Mouse (Mus musculus) ovary, postnatal 10 days (tissue): ENCODE data around the gene Slc12a3.

Experiments used
- DNase-seq: peaks from one replicate; pipeline ENCODE4 v3.0.0; 2022; ENCODE audit warnings: low spot score

Gene Slc12a3

DNA sequence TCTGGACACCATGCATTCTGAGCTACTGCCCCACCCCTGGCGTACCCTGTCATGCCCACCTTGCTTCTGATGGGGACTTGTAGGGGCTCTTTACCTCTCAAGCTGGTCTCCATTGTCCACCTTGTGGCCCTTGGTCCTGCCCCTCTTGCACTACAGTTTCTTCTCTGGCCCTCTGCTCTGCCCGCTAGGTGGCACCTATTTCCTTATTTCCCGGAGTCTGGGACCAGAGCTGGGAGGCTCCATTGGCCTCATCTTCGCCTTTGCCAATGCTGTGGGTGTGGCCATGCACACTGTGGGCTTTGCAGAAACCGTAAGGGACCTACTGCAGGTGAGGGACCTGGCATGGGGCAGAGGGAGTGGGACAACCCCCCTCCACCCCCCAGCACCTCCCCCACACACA, 4.3 kb downstream of the Slc12a3 start:
- DNase-seq, result no peak

DNA sequence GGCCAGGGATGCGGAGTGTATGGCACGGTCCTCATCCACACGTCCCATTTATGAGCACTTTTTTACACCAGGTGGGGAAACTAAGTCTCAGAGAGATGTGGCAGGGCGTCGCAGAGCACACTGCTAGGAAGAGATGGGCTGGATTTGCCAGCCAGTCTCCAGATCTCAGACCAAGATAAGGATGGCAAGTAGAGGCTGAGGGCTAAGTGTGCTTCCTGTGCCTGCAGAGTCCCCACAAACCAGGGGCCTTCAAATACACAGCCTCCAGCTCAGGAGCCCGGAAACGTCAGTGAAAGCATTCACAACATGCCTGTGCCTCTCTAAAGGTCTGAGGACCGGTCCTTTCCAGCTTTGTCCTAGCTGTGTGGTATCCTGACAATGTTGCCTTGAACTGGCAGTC, 8.6 kb downstream of the Slc12a3 start:
- no peak for DNase-seq

DNA sequence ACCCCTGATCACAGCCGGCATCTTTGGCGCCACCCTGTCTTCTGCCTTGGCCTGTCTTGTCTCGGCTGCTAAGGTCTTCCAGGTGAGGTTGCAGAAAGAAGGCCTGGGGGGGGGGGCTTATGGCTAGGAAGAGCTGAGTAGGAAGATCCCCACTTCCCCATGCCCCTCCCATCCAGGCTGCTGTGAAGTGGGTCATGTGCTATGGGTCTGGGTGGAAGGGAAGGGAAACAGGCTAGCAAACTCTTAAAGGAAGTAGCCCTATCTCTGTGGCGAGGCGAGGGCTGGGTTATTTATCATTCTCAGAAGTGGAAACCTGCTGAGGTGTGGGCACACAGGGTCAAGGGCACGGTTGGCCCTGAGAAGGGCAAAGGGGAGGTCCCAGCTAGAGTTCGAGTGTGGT, 11.8 kb downstream of the Slc12a3 start:
- no peak for DNase-seq

DNA sequence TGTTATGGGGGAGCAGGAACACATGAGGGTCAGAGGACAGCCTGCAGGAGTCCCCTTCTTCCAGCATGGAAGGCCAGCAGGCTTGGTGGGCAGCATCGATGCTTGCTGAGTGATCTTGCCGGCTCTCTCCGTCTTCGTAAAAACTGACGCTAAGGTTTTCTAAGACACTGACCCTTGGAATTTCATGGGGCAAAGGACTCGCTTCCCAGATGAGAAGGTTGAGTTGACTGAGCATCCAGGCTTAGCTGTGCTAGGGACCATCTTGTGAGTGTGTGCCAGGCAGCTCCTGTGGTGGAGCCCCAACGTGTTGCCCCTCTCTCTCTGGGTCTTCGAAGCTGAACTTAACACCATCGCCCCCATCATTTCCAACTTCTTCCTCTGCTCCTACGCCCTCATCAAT, 13.7 kb downstream of the Slc12a3 start:
- DNase-seq, result no peak

DNA sequence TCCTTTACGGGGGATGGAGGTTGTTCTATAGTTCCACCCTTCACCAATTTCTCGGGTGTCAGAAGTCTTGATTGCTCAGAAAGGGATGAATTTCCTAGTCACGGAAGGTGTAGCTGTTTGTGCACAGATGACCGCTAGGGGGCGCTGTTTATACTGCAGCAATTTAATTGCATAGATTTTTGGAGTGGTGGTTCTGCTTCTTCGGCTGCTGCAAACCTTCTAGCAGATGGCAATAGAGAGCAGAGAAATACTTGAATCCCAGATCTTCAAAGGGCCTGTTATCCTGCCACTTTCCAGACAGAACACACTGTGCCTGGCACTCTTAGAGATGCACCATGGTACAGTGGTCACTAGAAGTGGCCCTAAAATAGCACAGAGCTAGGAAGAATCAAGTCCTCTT, 14.3 kb downstream of the Slc12a3 start:
- DNase-seq, result peak; percentile 57

DNA sequence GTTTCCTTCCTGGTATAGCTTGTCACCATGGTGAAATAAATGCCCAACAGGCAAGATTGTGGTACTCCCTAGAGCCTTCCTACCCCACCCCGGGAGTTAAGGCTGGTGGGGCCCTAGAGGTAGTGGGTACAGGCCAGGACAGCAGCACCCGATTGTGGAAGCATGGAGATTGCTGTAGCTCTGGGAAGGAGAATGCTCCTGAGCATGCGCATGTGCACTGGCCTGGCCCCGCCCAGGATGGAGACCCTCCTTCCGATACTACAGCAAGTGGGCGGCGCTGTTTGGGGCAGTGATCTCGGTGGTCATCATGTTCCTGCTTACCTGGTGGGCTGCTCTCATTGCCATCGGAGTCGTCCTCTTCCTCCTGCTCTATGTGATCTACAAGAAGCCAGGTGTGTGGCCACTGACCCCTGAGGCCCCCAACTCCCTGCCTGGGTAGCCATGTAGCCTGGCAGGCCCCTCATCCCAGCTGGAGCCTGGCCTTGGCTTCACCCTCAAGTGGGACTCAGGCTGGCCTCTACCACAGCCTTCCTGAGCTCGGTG, 14.8 kb downstream of the Slc12a3 start:
- no peak for DNase-seq

DNA sequence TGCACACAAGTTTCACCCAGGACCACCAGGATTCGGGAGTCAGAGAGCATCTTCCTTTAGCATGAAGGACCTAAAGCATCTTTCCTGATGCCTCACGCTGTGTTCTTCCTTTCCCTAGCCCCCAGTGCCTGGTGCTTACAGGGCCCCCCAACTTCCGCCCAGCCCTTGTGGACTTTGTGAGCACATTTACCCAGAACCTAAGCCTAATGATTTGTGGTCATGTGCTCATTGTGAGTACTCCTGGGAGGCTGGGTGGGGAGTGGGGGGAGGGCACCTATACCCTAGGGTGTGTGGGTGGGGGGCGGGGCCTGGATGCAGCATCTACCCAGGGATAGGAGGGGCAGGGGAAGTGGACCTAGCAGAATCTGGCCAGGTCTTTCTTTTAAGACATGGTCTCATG, 16.7 kb downstream of the Slc12a3 start:
- DNase-seq, result no peak

DNA sequence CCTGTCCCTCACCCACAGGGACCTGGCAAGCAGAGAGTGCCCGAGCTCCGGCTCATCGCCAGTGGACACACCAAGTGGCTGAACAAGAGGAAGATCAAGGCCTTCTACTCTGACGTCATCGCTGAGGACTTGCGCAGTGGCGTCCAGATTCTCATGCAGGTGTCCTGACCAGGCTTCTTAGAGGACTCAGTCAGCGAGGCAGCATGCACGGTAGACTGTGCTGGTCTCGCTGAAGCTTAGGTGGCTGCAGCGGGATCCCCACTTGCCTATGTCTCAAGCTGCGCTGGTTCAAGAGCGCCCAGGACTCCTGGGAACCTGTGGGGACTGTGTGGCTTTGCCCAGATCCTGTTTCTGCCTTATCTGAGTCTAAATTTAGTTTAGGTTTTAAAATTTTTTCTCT, 17.3 kb downstream of the Slc12a3 start:
- DNase-seq, result no peak

DNA sequence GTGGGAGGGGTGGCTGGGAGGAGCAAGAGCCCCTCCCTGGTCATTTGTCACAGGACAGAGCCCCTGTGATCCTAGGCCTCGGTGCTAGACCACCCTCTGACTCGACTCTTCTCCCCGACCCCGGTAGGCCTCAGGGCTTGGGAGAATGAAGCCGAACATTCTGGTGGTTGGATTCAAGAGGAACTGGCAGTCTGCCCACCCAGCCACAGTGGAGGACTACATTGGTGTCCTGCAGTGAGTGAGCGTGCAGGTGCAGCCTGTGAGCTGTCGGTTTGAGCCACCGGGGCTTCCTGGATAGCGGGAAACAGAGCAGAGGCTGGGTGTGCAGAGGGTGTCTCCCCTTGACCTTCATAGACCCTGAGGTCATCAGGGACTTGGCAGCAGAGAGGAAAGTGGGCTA, 19.4 kb downstream of the Slc12a3 start:
- no peak for DNase-seq

DNA sequence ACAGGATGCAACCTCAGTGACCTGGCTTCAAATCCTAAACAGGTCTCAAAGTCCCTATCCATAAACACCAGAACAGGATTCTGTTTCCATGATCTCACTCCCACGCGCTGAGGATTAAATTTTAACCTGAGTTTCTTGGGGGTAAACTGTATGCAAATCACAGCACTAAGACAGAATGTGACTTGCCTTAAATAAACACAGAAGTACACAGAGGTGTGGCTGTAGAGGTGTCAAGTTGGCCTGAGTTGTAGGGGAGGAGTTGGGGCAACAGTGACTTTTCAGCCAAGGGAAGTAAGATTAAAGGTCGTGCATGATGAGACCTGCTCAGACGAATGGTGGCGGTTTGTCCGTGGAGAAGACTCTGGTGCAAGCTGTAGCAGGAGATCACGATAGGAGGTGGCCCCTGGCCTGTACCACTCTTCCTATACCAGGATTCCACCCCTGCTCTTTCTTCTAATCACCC, 25.1 kb downstream of the Slc12a3 start:
- no peak for DNase-seq

DNA sequence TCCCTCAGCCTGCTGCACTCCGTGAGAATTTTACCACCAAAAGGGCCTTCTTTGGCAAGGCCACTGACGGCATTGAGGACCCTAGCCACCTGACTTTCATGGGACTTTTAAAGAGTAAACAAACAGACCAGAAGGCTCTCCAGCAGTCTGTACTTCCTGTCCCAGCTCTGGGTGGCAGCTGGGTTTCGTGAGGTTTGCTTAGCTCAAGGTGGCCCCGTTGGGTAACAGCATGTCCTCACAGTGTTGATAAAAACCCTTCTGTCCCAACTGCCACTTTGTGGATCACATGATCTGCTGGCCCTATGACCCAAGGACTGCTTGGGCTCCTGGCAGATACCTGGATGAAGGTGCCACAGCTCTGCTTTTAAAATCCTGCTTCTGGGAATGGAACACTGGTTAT, 25.6 kb downstream of the Slc12a3 start:
- DNase-seq, result no peak

DNA sequence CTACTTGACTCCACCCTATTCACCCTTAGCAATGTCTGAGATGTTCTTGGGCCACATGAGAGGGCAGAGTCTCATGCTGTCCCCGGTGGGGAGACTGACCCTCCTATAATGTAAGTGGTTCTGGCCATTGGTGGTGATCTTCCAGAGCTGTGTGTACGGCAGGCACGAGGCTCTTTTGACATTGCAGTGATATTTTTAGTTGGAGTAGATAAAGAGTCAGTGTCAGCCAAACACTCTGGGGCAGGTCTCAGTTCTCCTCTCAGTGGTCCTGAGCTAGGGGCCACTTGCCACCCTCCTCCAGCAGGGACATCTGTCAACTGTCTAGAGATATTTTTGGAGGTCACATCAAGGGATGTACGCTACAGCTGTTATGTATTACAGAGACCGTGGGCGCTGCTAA, 28.2 kb downstream of the Slc12a3 start:
- no peak for DNase-seq

DNA sequence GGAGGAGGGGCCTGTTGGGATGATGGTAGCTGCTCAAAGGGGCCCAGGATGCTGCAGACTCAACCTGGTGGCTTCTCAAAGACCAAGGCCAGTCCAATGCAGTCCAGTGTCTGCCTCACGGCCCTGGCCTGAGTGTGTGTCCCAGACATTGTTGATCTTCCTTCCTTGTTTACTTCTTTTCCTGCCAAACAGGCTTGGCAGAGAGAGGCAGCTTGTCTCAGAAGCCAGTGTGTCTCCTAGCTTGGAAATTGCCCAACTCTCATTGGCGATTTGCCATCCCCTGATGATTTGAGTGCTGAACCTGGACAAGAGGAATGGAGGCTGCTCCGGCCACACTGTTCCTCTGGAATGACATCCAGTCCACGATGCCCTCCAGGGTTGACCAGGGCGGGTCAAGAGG, 29.5 kb downstream of the Slc12a3 start:
- DNase-seq, result peak; percentile 55

DNA sequence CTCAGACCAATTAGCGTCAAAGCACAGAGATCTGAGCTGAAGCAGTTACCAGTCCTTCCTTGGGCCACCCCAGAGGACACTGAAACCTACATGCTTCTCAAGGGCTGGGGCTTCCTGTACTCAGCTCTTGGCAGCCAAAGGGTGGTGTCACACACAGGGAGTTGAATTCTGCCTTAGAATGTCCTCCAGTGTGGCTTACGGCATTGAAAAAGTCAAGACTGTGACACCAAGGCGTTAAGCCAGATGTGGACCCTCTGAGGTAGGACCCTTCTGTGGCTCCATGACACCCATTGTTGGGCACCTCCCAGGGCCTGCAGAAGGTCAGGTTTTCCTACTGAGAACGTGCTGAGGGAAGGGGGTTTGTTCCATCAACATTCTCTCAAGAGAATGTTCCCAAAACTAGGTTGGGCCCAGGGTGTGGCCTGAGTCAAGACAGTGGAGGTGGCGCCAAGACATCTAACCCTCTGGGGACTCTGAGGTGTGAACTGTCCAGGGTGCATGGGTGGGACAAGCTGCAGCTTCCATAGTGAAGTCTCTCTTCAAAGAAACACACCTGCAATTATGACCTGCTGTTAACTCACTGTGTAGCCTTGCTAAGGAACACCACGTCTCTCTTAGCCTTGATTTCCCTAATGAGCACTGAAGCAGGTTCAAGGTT, 32.9 kb downstream of the Slc12a3 start:
- DNase-seq, result no peak

DNA sequence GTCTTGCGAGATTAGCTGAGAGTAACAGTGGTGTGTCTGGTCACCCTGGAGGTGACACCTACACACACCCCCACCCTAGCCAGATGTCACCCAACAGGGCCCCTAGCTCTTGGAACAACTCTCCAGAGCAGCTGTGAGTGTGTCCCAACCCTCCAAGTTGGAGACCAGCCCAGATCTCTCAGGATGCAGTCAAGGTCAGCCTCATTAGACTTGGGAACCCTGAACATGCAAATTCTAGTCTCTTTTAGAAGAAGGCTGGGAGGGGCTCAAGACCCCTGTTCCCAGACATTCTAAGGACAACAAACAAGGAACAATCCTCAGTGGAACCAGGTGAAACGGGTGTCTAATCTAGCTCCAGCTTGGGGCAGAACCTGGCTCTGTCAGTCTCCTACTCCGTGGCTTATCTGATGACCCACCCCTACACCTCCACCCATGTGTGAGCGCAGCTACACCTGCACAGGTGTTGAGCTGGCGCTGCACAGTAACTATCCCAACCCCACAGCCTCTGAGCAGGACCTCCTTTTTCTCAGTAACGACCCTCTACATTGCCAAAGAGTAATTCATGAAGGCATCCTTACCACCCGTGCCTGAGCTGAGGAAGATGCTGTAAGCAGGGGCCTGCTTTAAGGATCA, 33.7 kb downstream of the Slc12a3 start:
- DNase-seq, result no peak

DNA sequence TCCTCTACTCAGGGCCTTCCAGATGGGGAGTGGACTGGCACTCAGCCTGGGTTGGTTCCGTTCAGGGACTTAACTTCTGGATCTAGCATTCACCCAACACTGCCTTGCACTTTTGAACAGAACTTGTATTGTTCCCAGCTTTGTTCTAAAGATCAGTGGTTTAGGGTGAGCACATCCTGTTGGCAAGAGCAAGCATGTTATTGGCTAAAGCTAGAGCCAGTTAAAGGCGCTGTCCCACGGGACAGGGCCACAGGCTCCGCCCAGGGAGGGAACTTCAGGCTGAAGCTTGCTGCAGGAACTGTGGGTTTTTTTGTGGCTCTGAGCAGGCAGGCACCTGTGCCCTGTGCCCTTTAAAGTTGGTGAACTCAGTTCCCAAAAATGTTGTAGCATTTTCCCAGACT, 34.3 kb downstream of the Slc12a3 start:
- DNase-seq, result no peak

DNA sequence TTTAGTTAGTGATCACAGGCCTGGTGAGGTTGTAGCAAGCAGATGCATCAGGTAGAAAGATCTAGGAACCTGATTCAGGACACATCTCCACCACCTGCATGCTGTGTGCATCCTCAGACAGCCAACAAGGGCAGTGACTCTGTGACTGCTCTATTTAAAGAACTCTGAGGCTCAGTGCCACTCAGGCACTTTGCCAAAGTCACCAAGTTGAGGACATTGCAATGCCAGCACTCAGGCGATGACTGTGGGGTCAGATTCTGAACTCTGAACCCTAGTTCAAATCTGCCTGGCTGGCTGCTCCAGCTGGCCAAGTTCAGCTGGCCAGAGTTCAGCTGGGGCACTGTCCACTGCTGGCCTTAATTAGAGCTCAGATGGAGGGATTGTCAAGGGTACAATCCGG, 34.9 kb downstream of the Slc12a3 start:
- DNase-seq, result no peak

DNA sequence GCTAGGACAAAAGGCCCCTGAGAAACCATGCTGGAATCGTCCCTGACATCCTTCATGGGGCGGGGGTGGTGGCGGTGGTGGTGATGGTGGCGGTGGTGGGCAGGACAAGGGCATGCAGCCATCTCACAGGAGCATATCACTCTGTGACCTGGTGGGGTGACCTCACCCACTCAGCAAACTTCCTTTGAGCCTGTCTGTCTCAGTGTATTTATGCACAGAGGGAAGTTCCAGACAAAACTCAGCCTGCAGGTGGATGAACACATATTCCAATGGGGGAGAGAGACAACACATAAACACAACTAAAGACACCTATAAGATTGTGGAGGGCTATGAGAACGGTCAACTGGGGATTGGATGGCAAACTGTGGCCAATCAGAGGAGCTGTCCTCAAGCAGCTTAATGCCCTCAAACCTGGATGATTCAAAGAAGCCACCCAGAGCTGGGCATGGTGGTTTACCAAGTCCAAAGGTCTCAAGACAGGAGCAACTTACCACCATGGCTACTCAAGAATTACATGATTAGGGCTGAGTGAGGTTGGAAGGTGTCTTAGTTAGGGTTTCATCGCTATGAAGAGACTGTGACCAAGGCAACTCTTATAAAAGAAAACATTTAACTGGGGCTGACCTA, 35.8 kb downstream of the Slc12a3 start:
- no peak for DNase-seq

DNA sequence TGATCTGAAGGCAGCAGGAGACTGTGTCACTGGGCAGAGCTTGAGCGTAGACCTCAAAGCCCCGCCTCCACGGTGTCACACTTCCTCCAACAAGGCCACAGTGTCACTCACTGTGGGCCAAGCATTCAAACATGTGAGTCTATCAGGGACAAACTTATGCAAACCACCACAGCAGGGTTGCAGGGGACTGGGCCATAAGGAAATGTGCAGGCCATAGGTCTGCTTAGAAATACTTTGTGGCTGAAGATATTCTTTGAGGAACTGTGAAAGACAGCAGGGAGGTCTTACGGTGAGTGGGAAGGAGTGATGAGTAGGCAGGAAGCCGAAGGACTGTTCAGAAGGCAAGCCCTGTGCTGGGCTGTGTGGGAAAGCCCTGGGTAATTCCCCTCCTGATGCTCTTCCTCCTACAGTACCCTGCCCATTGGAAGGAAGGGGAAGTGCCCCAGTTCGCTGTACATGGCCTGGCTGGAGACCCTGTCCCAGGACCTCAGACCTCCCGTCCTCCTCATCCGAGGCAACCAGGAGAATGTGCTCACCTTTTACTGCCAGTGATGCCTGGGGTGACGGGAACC, 36.5 kb downstream of the Slc12a3 start:
- DNase-seq, result no peak

DNA sequence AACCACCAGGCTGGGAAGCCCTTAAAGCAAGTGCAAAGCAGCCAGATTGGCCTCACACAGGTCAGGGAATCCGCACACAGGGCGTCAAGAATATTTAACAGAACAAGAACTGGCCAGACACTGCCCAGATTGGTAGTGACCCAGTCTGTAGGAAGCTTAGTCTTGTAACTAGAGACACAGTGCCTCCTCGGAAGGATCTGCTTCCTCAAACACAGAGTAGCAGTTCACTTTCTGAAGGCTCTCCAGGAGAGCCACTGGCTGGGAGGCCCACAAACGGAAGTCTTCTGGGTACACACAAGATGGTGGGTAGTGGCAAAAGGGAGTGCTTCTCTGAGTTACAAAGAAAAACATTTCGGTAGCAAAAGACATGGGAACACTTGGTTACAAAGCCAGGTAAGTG, 41.8 kb downstream of the Slc12a3 start:
- no peak for DNase-seq

DNA sequence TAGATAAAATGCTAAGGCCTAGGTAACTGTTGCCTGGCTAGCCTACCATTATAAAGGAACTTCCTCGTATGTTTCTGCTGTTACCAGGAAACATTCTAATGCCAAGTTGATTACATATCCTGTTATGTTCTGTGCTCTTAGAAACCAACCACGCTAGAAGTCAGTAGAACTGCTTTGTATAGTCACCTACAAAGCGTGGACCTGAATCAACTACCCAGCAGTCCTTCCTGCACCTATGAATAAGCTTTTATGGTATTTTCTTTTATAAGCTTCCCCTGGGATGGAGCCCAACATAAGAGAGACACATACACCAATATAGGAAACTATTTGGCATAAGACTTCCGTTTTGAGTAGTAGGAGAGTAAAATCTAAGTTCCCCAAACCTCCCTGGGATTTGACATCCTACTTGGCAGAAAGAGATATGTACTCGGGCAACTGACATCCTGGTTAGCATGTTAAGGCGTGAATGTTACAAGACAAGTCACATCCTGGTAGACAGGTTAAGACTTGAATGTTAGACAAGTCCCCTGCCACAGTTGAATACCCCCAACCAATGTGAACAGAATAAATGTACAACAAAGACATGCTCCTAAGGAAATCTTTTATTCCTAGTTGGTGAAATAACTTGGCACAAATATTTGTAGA, 44.1 kb downstream of the Slc12a3 start:
- no peak for DNase-seq

DNA sequence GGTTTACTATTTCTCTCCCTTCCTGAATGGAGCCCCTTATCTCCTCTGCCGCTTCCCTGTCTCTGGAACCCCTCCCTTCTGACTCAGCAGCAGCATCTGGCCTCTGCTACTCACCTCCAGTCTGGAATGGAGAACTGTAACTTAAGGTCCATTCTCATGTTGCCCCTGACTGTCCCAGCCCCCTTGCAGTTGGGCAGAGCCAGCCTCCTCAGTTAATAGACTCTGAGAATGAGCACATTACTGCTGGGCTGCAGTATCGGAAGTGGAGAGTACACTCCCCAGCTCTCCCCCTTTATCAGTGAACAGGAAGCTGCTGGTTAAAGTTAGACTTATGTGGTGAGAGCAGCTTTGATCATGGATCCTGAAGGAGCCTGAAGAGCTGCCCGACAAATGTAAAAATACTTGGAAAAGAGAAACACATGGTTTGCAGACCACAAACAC, 46.6 kb downstream of the Slc12a3 start:
- no peak for DNase-seq

DNA sequence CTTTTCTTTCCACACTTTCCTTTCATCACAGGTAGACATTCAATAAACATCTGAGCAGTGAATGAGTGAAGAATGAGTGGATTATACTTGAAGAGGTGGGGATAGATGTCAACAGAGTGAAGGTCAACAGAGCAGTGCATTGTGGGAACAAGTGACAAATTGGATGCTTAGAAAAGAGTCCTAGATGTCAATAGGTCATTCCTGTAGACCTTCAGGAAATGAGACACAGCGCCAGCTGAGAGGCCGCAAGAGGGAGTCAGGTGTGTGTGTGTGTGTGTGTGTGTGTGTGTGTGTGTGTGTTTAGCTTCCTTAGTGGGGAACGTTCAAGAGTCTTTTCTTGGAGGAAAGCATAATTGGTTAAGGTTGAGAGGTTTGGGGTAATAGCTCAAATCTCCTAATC, 47.2 kb downstream of the Slc12a3 start:
- no peak for DNase-seq
